In the genomic region with DNA sequence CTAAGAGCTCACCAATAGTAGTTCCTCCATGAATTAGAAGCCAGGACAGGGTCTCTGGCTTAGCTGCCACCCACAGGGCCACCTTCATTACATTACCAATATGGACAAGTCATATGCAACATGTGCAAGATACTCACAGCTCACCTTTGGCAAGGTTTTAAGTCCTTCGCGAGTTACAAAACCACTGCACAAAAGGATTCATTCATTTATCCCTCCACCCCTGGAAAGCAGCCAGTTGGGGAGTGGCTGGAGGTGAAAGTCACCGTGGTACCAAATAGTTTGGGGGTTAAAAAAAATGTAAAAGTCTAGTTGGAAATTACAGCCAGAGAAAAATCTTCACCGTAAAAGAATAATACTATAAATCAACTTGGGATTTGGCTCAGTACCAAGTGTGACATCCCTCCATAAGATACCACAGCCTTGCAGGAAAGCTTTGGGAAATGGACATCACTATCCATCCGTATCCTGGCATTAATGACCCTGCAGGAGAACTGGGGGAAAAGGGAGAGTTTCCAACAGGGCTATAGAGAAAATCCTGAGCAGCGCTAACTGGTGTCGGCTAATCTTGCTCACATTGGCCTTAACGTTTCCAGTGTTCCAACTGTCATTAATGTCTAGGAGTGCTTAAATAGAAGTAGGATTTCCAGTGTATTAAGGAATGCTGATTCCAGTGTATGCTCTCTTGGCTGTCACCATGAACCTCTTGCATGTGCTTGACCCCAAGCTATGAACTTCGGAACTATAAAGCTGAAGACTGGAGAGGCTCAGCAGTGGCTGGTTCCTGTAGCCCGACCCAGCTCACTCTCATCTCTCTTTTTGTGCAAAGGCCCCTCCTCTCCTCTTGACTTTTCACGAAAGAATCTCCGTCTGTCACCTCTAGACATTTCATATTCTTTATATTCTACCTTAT, we compare ENCODE assay signal across 13 mouse cellular contexts.
"Had no signal": no experiment of that assay in that cellular context is flagged by ENCODE, and none has a peak within 500 bp of the region (broad histone marks: within the 10 kb centered on the region; RNA-seq: fewer than 3 reads in every experiment).

No protein-coding gene starts in this region.

- H3K4me3 ChIP-seq: layer of hippocampus, adult 2 months; limb, embryonic 13.5 days; midbrain, embryonic 10.5 days; midbrain, embryonic 15.5 days; neural tube, embryonic 13.5 days; stomach, embryonic 15.5 days had no signal

- H3K9ac ChIP-seq: limb, embryonic 13.5 days; liver, embryonic 14.5 days; midbrain, embryonic 15.5 days; neural tube, embryonic 13.5 days; stomach, embryonic 15.5 days had no signal

- H3K27ac ChIP-seq: layer of hippocampus, adult 2 months; limb, embryonic 13.5 days; liver, embryonic 14.5 days; midbrain, embryonic 10.5 days; midbrain, embryonic 15.5 days; neural tube, embryonic 13.5 days; stomach, embryonic 15.5 days had no signal

- H3K27me3 ChIP-seq: limb, embryonic 13.5 days; midbrain, embryonic 15.5 days; neural tube, embryonic 13.5 days; stomach, embryonic 15.5 days had no signal

- DNase-seq: lung, adult 18-20 months; lung, postnatal 4 days; right cerebral cortex, postnatal 14 days; thymus, adult 2 months; thymus, postnatal 25 days had no signal

- H3K36me3 ChIP-seq: midbrain, embryonic 10.5 days; midbrain, embryonic 15.5 days; neural tube, embryonic 13.5 days; stomach, embryonic 15.5 days had no signal

- H3K9me3 ChIP-seq: limb, embryonic 13.5 days; midbrain, embryonic 10.5 days; midbrain, embryonic 15.5 days; neural tube, embryonic 13.5 days; stomach, embryonic 15.5 days had no signal

- ATAC-seq: lung, postnatal 0 days; midbrain, embryonic 15.5 days had no signal

- H3K4me2 ChIP-seq: limb, embryonic 13.5 days; midbrain, embryonic 15.5 days; neural tube, embryonic 13.5 days; stomach, embryonic 15.5 days had no signal

- H3K4me1 ChIP-seq: stomach, embryonic 15.5 days had no signal
